Mouse (Mus musculus) MEL (cell line): Measurements from ENCODE around the gene Fut8. TPM values are rescaled to one million over a fixed set of nuclear protein-coding genes. Genes with fewer than 3 reads are reported as not detected.

Source experiments
- DNase-seq: peaks from one replicate; pipeline ENCODE4 v3.0.0; 2011; ENCODE audit warnings: low read depth, low spot score
- H3K27ac ChIP-seq: 2 replicates; pipeline ENCODE4 v1.5.1; 2012; ENCODE audit warnings: low read depth, mild to moderate bottlenecking, control low read depth, low read length, moderate library complexity; ENCODE audit not compliant: control insufficient read depth
- H3K27me3 ChIP-seq, 2 experiments: fragments of 150-350 bp in 1 of 2; sonication (generic) in 1 of 2; 2 replicates each; pipeline ENCODE4 v1.6.1; 2012; ENCODE audit warnings: low read length in 2 of 2, mild to moderate bottlenecking in 2 of 2, improper control_type of control experiment in 1 of 2, moderate library complexity in 1 of 2; ENCODE audit not compliant: insufficient read depth in 2 of 2, control insufficient read depth in 1 of 2
- H3K36me3 ChIP-seq, 2 experiments: 2 replicates each; pipeline ENCODE4 v1.6.1; 2012 to 2014; ENCODE audit warnings: low read length in 2 of 2, improper control_type of control experiment in 1 of 2, inconsistent platforms in 1 of 2, mild to moderate bottlenecking in 1 of 2; ENCODE audit not compliant: insufficient read depth in 2 of 2, control insufficient read depth in 1 of 2
- H3K4me1 ChIP-seq, 2 experiments: fragments of 150-350 bp in 1 of 2; sonication (generic) in 1 of 2; 2 replicates each; pipeline ENCODE4 v1.6.1; 2012; ENCODE audit warnings: low read length in 2 of 2, improper control_type of control experiment in 1 of 2, mild to moderate bottlenecking in 1 of 2; ENCODE audit not compliant: insufficient read depth in 2 of 2, control insufficient read depth in 1 of 2
- H3K4me3 ChIP-seq, 2 experiments: fragments of 150-350 bp in 1 of 2; sonication (generic) in 1 of 2; 2 replicates each; pipeline ENCODE4 v1.5.1; 2012; ENCODE audit warnings: low read depth in 2 of 2, low read length in 2 of 2, mild to moderate bottlenecking in 2 of 2, moderate library complexity in 2 of 2, control low read depth in 1 of 2, improper control_type of control experiment in 1 of 2; ENCODE audit not compliant: control insufficient read depth in 1 of 2, insufficient read depth in 1 of 2
- H3K79me2 ChIP-seq: 2 replicates; pipeline ENCODE4 v1.6.1; 2012; ENCODE audit warnings: mild to moderate bottlenecking, low read length, moderate library complexity; ENCODE audit not compliant: control insufficient read depth, poor library complexity, insufficient read depth
- H3K9ac ChIP-seq: 2 replicates; pipeline ENCODE4 v1.6.1; 2012; ENCODE audit warnings: low read depth, mild to moderate bottlenecking, control low read depth, low read length, moderate library complexity; ENCODE audit not compliant: control insufficient read depth, poor library complexity, severe bottlenecking
- H3K9me3 ChIP-seq: fragments of 150-350 bp; sonication (generic); replicated peaks from 2 replicates; pipeline ENCODE4 v1.6.1; 2012; ENCODE audit warnings: mild to moderate bottlenecking, low read length, improper control_type of control experiment, moderate library complexity; ENCODE audit not compliant: insufficient read depth
- BHLHE40 ChIP-seq: IDR thresholded peaks from 2 replicates; pipeline ENCODE4 v1.6.1; 2012; ENCODE audit warnings: low read depth, mild to moderate bottlenecking, inconsistent platforms, low read length, improper control_type of control experiment, borderline replicate concordance
- CTCF ChIP-seq, 3 experiments: IDR thresholded peaks in 2 of 3; conservative IDR thresholded peaks in 1 of 3; 2 replicates each; pipeline ENCODE4 v1.5.1; 2011 to 2012; ENCODE audit warnings: low read length in 3 of 3, low read depth in 2 of 3, mild to moderate bottlenecking in 2 of 3, improper control_type of control experiment in 1 of 3, inconsistent platforms in 1 of 3, mixed read lengths in 1 of 3, moderate library complexity in 1 of 3; ENCODE audit not compliant: control insufficient read depth in 1 of 3, insufficient read depth in 1 of 3, poor library complexity in 1 of 3, severe bottlenecking in 1 of 3
- ELF1 ChIP-seq: IDR thresholded peaks from 2 replicates; pipeline ENCODE4 v1.6.1; 2014; ENCODE audit warnings: low read depth, mild to moderate bottlenecking, inconsistent platforms, low read length, improper control_type of control experiment, moderate library complexity
- ETS1 ChIP-seq: IDR thresholded peaks from 2 replicates; pipeline ENCODE4 v1.6.1; 2012; ENCODE audit warnings: low read depth, mild to moderate bottlenecking, inconsistent platforms, low read length, improper control_type of control experiment, moderate library complexity
- HCFC1 ChIP-seq: IDR thresholded peaks from 2 replicates; pipeline ENCODE4 v1.6.1; 2012; ENCODE audit warnings: low read depth, mild to moderate bottlenecking, inconsistent platforms, low read length, improper control_type of control experiment, moderate library complexity
- JUND ChIP-seq: IDR thresholded peaks from 2 replicates; pipeline ENCODE4 v1.6.1; 2011; ENCODE audit warnings: low read depth, mild to moderate bottlenecking, improper control_type of control experiment, low read length
- KAT2A ChIP-seq: conservative IDR thresholded peaks from 2 replicates; pipeline ENCODE4 v1.6.1; 2012; ENCODE audit warnings: low read depth, low read length, improper control_type of control experiment, inconsistent platforms
- MAFK ChIP-seq: IDR thresholded peaks from 2 replicates; pipeline ENCODE4 v1.6.1; 2011; ENCODE audit warnings: low read depth, mild to moderate bottlenecking, low read length, improper control_type of control experiment, borderline replicate concordance
- MAX ChIP-seq: IDR thresholded peaks from 2 replicates; pipeline ENCODE4 v1.6.1; 2011; ENCODE audit warnings: low read length, improper control_type of control experiment
- MEF2A ChIP-seq: IDR thresholded peaks from 2 replicates; pipeline ENCODE4 v1.6.1; 2014; ENCODE audit warnings: low read depth, mild to moderate bottlenecking, inconsistent platforms, low read length, improper control_type of control experiment; ENCODE audit not compliant: poor library complexity, insufficient replicate concordance, severe bottlenecking; ENCODE audit errors: extremely low read depth
- MXI1 ChIP-seq: IDR thresholded peaks from 2 replicates; pipeline ENCODE4 v1.6.1; 2011; ENCODE audit warnings: mild to moderate bottlenecking, low read depth, low read length, improper control_type of control experiment
- MYC ChIP-seq: IDR thresholded peaks from 2 replicates; pipeline ENCODE4 v1.6.1; 2011; ENCODE audit warnings: low read depth, mild to moderate bottlenecking, low read length, improper control_type of control experiment, moderate library complexity
- NELFE ChIP-seq: IDR thresholded peaks from 2 replicates; pipeline ENCODE4 v1.6.1; 2011; ENCODE audit warnings: low read depth, low read length, improper control_type of control experiment
- NRF1 ChIP-seq: IDR thresholded peaks from 2 replicates; pipeline ENCODE4 v1.6.1; 2014; ENCODE audit warnings: low read depth, mild to moderate bottlenecking, inconsistent platforms, low read length, improper control_type of control experiment, moderate library complexity; ENCODE audit not compliant: poor library complexity, insufficient read depth, severe bottlenecking
- POLR2A ChIP-seq, 2 experiments: IDR thresholded peaks; 2 replicates each; pipeline ENCODE4 v1.6.1; 2011 to 2012; ENCODE audit warnings: low read length in 2 of 2, mild to moderate bottlenecking in 2 of 2, control low read depth in 1 of 2, improper control_type of control experiment in 1 of 2, low read depth in 1 of 2, moderate library complexity in 1 of 2; ENCODE audit not compliant: control insufficient read depth in 1 of 2, insufficient read depth in 1 of 2, poor library complexity in 1 of 2
- POLR2AphosphoS2 ChIP-seq: IDR thresholded peaks from 2 replicates; pipeline ENCODE4 v1.6.1; 2011; ENCODE audit warnings: low read length, improper control_type of control experiment
- POLR2AphosphoS5 ChIP-seq: IDR thresholded peaks from 2 replicates; pipeline ENCODE4 v1.6.1; 2012; ENCODE audit warnings: low read depth, borderline replicate concordance, mild to moderate bottlenecking, inconsistent platforms, low read length, moderate library complexity, mixed read lengths
- RAD21 ChIP-seq: IDR thresholded peaks from 2 replicates; pipeline ENCODE4 v1.6.1; 2011; ENCODE audit warnings: mild to moderate bottlenecking, low read depth, low read length, improper control_type of control experiment
- SIN3A ChIP-seq: IDR thresholded peaks from 2 replicates; pipeline ENCODE4 v1.6.1; 2012; ENCODE audit warnings: low read length, improper control_type of control experiment, inconsistent platforms
- SMC3 ChIP-seq: IDR thresholded peaks from 2 replicates; pipeline ENCODE4 v1.6.1; 2011; ENCODE audit warnings: low read depth, low read length, improper control_type of control experiment
- TBP ChIP-seq: IDR thresholded peaks from 2 replicates; pipeline ENCODE4 v1.8.0; 2011; ENCODE audit warnings: low read depth, low read length, improper control_type of control experiment
- TCF12 ChIP-seq: IDR thresholded peaks from 2 replicates; pipeline ENCODE4 v1.6.1; 2014; ENCODE audit warnings: low read depth, mild to moderate bottlenecking, inconsistent platforms, low read length, improper control_type of control experiment, moderate library complexity
- UBTF ChIP-seq: IDR thresholded peaks from 2 replicates; pipeline ENCODE4 v1.6.1; 2012; ENCODE audit warnings: low read depth, mild to moderate bottlenecking, inconsistent platforms, low read length, improper control_type of control experiment, moderate library complexity, borderline replicate concordance; ENCODE audit not compliant: insufficient read depth
- USF1 ChIP-seq: IDR thresholded peaks from 2 replicates; pipeline ENCODE4 v1.6.1; 2014; ENCODE audit warnings: low read depth, mild to moderate bottlenecking, inconsistent platforms, low read length, improper control_type of control experiment, moderate library complexity
- USF2 ChIP-seq, 2 experiments: IDR thresholded peaks; 2 replicates each; pipeline ENCODE4 v1.6.1; 2011 to 2012; ENCODE audit warnings: improper control_type of control experiment in 2 of 2, low read length in 2 of 2, borderline replicate concordance in 1 of 2, inconsistent platforms in 1 of 2, low read depth in 1 of 2, mild to moderate bottlenecking in 1 of 2; ENCODE audit not compliant: insufficient read depth in 1 of 2
- ZC3H11A ChIP-seq: IDR thresholded peaks from 2 replicates; pipeline ENCODE4 v1.6.1; 2012; ENCODE audit warnings: low read depth, mild to moderate bottlenecking, inconsistent platforms, low read length, improper control_type of control experiment
- ZKSCAN1 ChIP-seq: IDR thresholded peaks from 2 replicates; pipeline ENCODE4 v1.6.1; 2012; ENCODE audit warnings: low read depth, mild to moderate bottlenecking, inconsistent platforms, low read length, improper control_type of control experiment, moderate library complexity
- ZMIZ1 ChIP-seq: IDR thresholded peaks from 2 replicates; pipeline ENCODE4 v1.6.1; 2012; ENCODE audit warnings: low read depth, mild to moderate bottlenecking, inconsistent platforms, low read length, improper control_type of control experiment, moderate library complexity
- ZNF384 ChIP-seq: IDR thresholded peaks from 2 replicates; pipeline ENCODE4 v1.6.1; 2012; ENCODE audit warnings: low read depth, mild to moderate bottlenecking, inconsistent platforms, low read length, improper control_type of control experiment
- polyA plus RNA-seq, 2 experiments: library from polyadenylated mRNA; stranded (reverse) in 1 of 2; unstranded in 1 of 2; fragments of >175 nt in 1 of 2; fragments of >200 nt in 1 of 2; gene quantifications; 2 replicates each; pipeline versions ENCODE4 v1.2.1 to v1.2.4; 2012; ENCODE audit warnings: low replicate concordance in 2 of 2, low read depth in 1 of 2; ENCODE audit not compliant: insufficient read length in 2 of 2, insufficient read depth in 1 of 2, missing spikeins in 1 of 2
- total RNA-seq: library from RNA; depleted of rRNA; stranded (reverse); fragments of 300-350 nt; gene quantifications from 2 replicates; pipeline ENCODE4 v1.2.3, GENCODE M21; 2012

Fut8 gene
- total and polyA plus RNA-seq, 3 experiments: 61.3 to 90.0 (median 73.7) TPM

DNA sequence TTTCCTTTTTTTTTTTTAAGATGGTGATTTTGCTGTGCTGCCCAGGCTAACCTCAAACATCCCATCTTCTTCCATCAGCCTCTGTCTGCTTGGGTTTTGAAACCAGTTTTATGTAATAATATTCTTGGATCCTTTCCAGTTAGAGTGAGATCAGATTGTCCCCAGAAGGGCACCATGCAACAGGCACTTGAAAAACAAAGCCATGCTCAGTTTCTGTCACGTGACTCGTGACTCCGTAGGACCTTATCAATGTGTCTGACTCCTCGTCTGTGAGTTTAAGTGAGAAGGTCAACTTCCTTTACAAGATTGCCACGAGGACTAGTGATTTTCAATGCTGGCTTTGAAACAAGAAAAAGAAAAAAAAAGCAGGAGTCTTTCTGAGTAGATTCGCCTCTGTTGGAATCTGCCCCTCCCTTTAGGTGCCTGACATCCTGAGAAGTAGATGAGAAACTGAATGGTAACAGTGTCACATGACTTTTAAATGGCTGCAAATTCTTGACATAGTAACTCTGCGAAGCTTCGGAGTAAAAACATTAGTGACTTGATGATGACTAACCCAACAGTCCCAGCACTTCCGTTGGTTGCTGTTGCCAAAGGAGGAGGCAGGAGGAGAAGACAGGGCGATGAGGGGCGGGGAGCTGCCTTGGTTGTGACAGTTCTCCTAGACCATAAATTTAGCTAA lies 21.3 kb upstream of the Fut8 start (continued):
- TF ChIP-seq NELFE (no peak), SMC3 (no peak), ZNF384 (no peak; the same call in 1 of the 2 replicates), CTCF (IDR thresholded peaks at IDR 0.05 in 2 of 3, conservative IDR thresholded peaks at IDR 0.05 in 1 of 3; ENCODE audit: control insufficient read depth in 1 of 3, insufficient read depth in 1 of 3, low read depth in 2 of 3, low read length in 3 of 3, poor library complexity in 1 of 3, severe bottlenecking in 1 of 3) (no peak), BHLHE40 (peak; percentile 96), TCF12 (no peak), TBP (peak; percentile 59; the same call in 1 of the 2 replicates), MEF2A (no peak), MYC (peak; percentile 91), HCFC1 (peak; percentile 33; the same call in 1 of the 2 replicates), ZMIZ1 (no peak), KAT2A (no peak), ZKSCAN1 (no peak), MAX (peak; percentile 98), SIN3A (peak; percentile 95), USF1 (peak; percentile 97), ELF1 (no peak), ETS1 (peak; percentile 85), NRF1 (no peak), POLR2AphosphoS2 (no peak), RAD21 (no peak), JUND (no peak), UBTF (no peak), MXI1 (peak; percentile 75), POLR2AphosphoS5 (no peak)

DNA sequence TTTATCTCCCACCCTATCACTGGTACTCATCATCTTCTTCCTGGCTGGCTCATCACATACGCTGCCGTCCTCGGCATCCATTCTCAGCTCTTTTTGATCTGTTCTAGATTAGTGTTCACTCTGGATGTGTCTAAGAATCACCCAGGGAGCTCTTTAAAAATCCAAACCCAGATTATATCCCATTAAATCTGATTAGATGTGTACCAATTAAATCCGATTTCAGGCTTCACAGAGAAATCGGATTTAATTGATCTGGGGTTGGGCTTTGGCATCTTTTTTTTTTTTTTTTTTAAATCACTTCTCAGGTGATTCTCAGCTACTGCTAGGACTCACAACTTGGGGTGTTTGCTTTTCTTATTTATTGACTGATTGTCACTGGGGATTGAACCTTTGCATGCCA lies 17.3 kb upstream of the Fut8 start:
- peak overlapping the region; percentile 93; the same call in 1 of the 2 replicates for H3K27ac ChIP-seq
- peaks cover 7% of the 10 kb centered on the region for H3K79me2 ChIP-seq
- no peak overlapping the region for H3K9ac ChIP-seq
- H3K4me1 ChIP-seq: peaks cover 38 to 56% of the 10 kb centered on the region in 2 experiments
- no peaks in the 10 kb centered on the region for H3K9me3 ChIP-seq
- TF ChIP-seq USF2 (IDR thresholded peaks at IDR 0.05; ENCODE audit: borderline replicate concordance in 1 of 2, insufficient read depth in 1 of 2, low read depth in 1 of 2, low read length in 2 of 2) (no peak), RAD21 (no peak), NELFE (no peak), KAT2A (no peak), MAX (no peak), TCF12 (no peak), UBTF (no peak), POLR2A (IDR thresholded peaks at IDR 0.05; ENCODE audit: control insufficient read depth in 1 of 2, insufficient read depth in 1 of 2, low read depth in 1 of 2, low read length in 2 of 2, poor library complexity in 1 of 2) (no peak), ZC3H11A (no peak), JUND (no peak), ZNF384 (no peak), MAFK (no peak), CTCF (IDR thresholded peaks at IDR 0.05 in 2 of 3, conservative IDR thresholded peaks at IDR 0.05 in 1 of 3; ENCODE audit: control insufficient read depth in 1 of 3, insufficient read depth in 1 of 3, low read depth in 2 of 3, low read length in 3 of 3, poor library complexity in 1 of 3, severe bottlenecking in 1 of 3) (no peak)
- H3K36me3 ChIP-seq: peaks cover 0 to 65% of the 10 kb centered on the region in 2 experiments; a peak in 2 of 4 replicates
- DNase-seq: no peak
- no peaks in the 10 kb centered on the region for H3K27me3 ChIP-seq
- no peak overlapping the region for H3K4me3 ChIP-seq
